Mouse (Mus musculus): ENCODE measurements around the gene Rab3d.

GRCm38 (mm10) chr9:21948790-21949189, 30.8 kb upstream of the Rab3d start:
- TF ChIP-seq CTCF (IDR thresholded peaks at IDR 0.05; ENCODE audit: low read depth, low read length) (no peak), POLR2A (IDR thresholded peaks at IDR 0.05; ENCODE audit: extremely low read depth, insufficient read depth, low read length) (no peak)

Data from liver, adult 2 months (tissue).